Mouse (Mus musculus) hindbrain, embryonic 12.5 days (tissue): ENCODE measurements around the gene Txndc17. TPM values are rescaled to one million over a fixed set of nuclear protein-coding genes. Genes with fewer than 3 reads are reported as not detected.

Experiments used
- ATAC-seq: fragments of 200-750 bp; cut with Nextera tagmentation; 2 replicates; pipeline ENCODE4 v1.8.0; 2017; ENCODE audit warnings: moderate TSS enrichment; ENCODE audit not compliant: low FRiP score
- H3K27ac ChIP-seq: fragments of 300-500 bp; sonication (generic); 2 replicates; pipeline ENCODE4 v1.5.1; 2016; ENCODE audit warnings: mild to moderate bottlenecking
- H3K27me3 ChIP-seq: fragments of 300-500 bp; sonication (generic); 2 replicates; pipeline ENCODE4 v1.6.1; 2016; ENCODE audit warnings: mild to moderate bottlenecking
- H3K36me3 ChIP-seq: fragments of 300-500 bp; sonication (generic); 2 replicates; pipeline ENCODE4 v1.6.1; 2016; ENCODE audit warnings: mild to moderate bottlenecking
- H3K4me1 ChIP-seq: fragments of 300-500 bp; sonication (generic); 2 replicates; pipeline ENCODE4 v1.6.1; 2016
- H3K4me2 ChIP-seq: fragments of 300-500 bp; sonication (generic); replicated peaks from 2 replicates; pipeline ENCODE4 v1.6.1; 2016; ENCODE audit warnings: mild to moderate bottlenecking
- H3K4me3 ChIP-seq: fragments of 300-500 bp; sonication (generic); 2 replicates; pipeline ENCODE4 v1.5.1; 2016; ENCODE audit warnings: mild to moderate bottlenecking
- H3K9ac ChIP-seq: fragments of 300-500 bp; sonication (generic); 2 replicates; pipeline ENCODE4 v1.6.1; 2016; ENCODE audit warnings: mild to moderate bottlenecking, moderate library complexity
- H3K9me3 ChIP-seq: fragments of 300-500 bp; sonication (generic); replicated peaks from 2 replicates; pipeline ENCODE4 v1.6.1; 2016; ENCODE audit warnings: mild to moderate bottlenecking
- WGBS: fragments of 180-500 bp; shearing (Covaris S2); methylation state at CpG from one replicate; pipeline ENCODE4 v1.1.7; 2016; 5-methylcytosine and 5-hydroxymethylcytosine counted together
- polyA plus RNA-seq: library from polyadenylated mRNA; unstranded; fragments of >200 nt; fragmentation: Nextera tagmentation; extraction: Ambion mirVana; gene quantifications from 2 replicates; pipeline ENCODE4 v1.2.1, GENCODE M21; 2016

The Txndc17 gene
- polyA plus RNA-seq, 1 experiment from 2014 or later: 167 TPM

- 42% methylated on average over 10 of the region's 10 CpGs for WGBS
- peak; percentile 43; the same call in 1 of the 2 replicates for ATAC-seq
- Histone ChIP-seq H3K9me3 (no peaks in the 10 kb centered on the region), H3K4me1 (peaks cover 11% of the 10 kb centered on the region), H3K36me3 (no peaks in the 10 kb centered on the region), H3K4me3 (no peak overlapping the region), H3K9ac (no peak overlapping the region), H3K27me3 (no peaks in the 10 kb centered on the region), H3K4me2 (no peak overlapping the region), H3K27ac (no peak overlapping the region)
Measured at GRCm38 (mm10) chr11:72226020-72226791, 18.9 kb downstream of the Txndc17 start.

- ATAC-seq: no peak
- Histone ChIP-seq H3K27me3 (no peaks in the 10 kb centered on the region), H3K4me2 (no peak overlapping the region), H3K9me3 (no peaks in the 10 kb centered on the region), H3K4me1 (peaks cover 11% of the 10 kb centered on the region), H3K36me3 (no peaks in the 10 kb centered on the region), H3K9ac (no peak overlapping the region), H3K27ac (no peak overlapping the region), H3K4me3 (no peak overlapping the region)
- 92% methylated on average over 6 of the region's 6 CpGs for WGBS
Measured at GRCm38 (mm10) chr11:72226901-72227300, 19.6 kb downstream of the Txndc17 start.

DNA sequence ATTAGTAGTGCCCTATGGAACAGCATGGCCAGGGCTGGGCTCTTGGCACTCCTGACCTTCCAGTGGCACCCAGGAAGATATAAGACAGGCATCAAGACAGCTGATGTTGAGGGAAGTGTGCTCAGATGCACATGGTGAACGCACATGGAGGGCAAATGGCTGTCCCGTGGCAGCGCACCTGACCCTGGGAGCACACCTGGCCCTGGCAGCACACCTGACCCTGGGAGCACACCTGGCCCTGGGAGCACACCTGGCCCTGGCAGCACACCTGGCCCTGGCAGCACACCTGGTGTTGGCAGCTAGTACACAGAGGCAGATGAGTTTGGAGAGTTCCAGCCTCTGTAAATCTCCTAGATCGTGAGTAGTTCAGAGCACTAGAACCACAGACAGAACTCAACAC, 21.2 kb downstream of the Txndc17 start:
- H3K27me3 ChIP-seq: no peaks in the 10 kb centered on the region
- H3K36me3 ChIP-seq: no peaks in the 10 kb centered on the region
- H3K4me3 ChIP-seq: no peak overlapping the region
- no peak overlapping the region for H3K27ac ChIP-seq
- no peak overlapping the region for H3K9ac ChIP-seq
- H3K4me2 ChIP-seq: no peak overlapping the region
- ATAC-seq: no peak
- no peaks in the 10 kb centered on the region for H3K9me3 ChIP-seq
- H3K4me1 ChIP-seq: peaks cover 11% of the 10 kb centered on the region
- 98% methylated on average over 4 of the region's 4 CpGs for WGBS

- no peak overlapping the region for H3K4me3 ChIP-seq
- H3K27me3 ChIP-seq: no peaks in the 10 kb centered on the region
- H3K9ac ChIP-seq: no peak overlapping the region
- no peaks in the 10 kb centered on the region for H3K9me3 ChIP-seq
- ATAC-seq: no peak
- H3K27ac ChIP-seq: no peak overlapping the region
- H3K36me3 ChIP-seq: no peaks in the 10 kb centered on the region
- H3K4me1 ChIP-seq: no peaks in the 10 kb centered on the region
- 83% methylated on average over 7 of the region's 7 CpGs for WGBS
- no peak overlapping the region for H3K4me2 ChIP-seq
Measured at GRCm38 (mm10) chr11:72232068-72232467, 24.7 kb downstream of the Txndc17 start.

GRCm38 (mm10) chr11:72232991-72233390, 25.6 kb downstream of the Txndc17 start:
- ATAC-seq: no peak
- no peak overlapping the region for H3K4me2 ChIP-seq
- 77% methylated on average over 1 of the region's 1 CpGs for WGBS

GRCm38 (mm10) chr11:72234013-72234412, 26.7 kb downstream of the Txndc17 start:
- Histone ChIP-seq H3K9ac (no peak overlapping the region), H3K9me3 (no peaks in the 10 kb centered on the region), H3K4me1 (no peaks in the 10 kb centered on the region), H3K4me3 (no peak overlapping the region), H3K4me2 (no peak overlapping the region), H3K27ac (no peak overlapping the region), H3K27me3 (no peaks in the 10 kb centered on the region), H3K36me3 (no peaks in the 10 kb centered on the region)
- ATAC-seq: no peak
- WGBS: 71% methylated on average over 5 of the region's 5 CpGs

More at GRCm38 (mm10) chr11:72232991-72233390, 25.6 kb downstream of the Txndc17 start:
- Histone ChIP-seq H3K27ac (no peak overlapping the region), H3K4me1 (no peaks in the 10 kb centered on the region), H3K27me3 (no peaks in the 10 kb centered on the region), H3K9me3 (no peaks in the 10 kb centered on the region), H3K4me3 (no peak overlapping the region), H3K36me3 (no peaks in the 10 kb centered on the region), H3K9ac (no peak overlapping the region)

DNA sequence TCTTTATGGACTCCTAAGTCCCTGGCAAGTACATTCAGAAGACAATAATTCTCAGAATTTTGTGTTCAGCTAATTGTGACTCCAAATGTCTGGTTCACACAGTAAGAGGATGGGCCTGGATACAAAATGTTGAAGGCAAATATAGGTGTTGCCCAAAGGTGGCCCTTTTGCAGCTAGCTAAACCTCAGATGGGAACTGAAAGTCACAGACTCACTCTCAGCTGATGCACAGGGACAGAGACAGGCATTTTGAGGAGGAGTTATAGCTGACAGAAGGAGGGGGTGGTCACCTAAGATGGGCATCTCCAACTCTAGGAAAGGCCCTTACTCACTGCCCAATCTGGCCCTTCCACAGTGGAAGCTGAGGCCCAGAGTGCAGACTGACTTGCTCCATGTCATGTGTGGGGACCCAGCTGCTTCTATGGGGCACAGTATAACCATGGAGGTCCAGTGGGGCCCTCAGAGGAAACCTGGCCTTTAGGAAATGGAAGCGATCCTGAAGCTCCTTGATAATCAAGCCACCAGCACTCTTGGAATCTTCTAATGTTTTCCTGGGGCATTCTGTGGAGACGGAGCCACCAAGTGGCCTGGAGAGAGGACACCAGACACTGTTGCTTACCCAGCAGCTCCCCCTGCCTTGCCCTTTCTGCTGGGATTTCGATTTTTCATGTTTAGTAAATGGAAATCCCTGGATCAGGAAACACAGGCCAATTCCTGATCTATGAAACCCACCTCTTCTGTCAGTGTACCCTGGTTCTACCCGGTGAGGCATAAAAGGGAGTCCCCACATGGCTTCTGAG, 32.9 kb downstream of the Txndc17 start:
- H3K9me3 ChIP-seq: no peaks in the 10 kb centered on the region

GRCm38 (mm10) chr11:72245196-72245753, 37.9 kb downstream of the Txndc17 start:
- 72% methylated on average over 8 of the region's 8 CpGs for WGBS
- Histone ChIP-seq H3K36me3 (no peaks in the 10 kb centered on the region), H3K4me2 (no peak overlapping the region), H3K27me3 (no peaks in the 10 kb centered on the region; the same call in 1 of the 2 replicates), H3K9me3 (no peaks in the 10 kb centered on the region), H3K9ac (no peak overlapping the region), H3K4me3 (no peak overlapping the region), H3K4me1 (no peaks in the 10 kb centered on the region), H3K27ac (no peak overlapping the region)
- ATAC-seq: no peak

More for the DNA sequence above, 32.9 kb downstream of the Txndc17 start:
- 70% methylated on average over 4 of the region's 4 CpGs for WGBS
- no peak overlapping the region for H3K4me2 ChIP-seq
- no peak overlapping the region for H3K27ac ChIP-seq
- H3K36me3 ChIP-seq: no peaks in the 10 kb centered on the region
- no peaks in the 10 kb centered on the region; the same call in 1 of the 2 replicates for H3K27me3 ChIP-seq
- no peak for ATAC-seq
- H3K9ac ChIP-seq: no peak overlapping the region
- no peak overlapping the region for H3K4me3 ChIP-seq
- no peaks in the 10 kb centered on the region for H3K4me1 ChIP-seq

GRCm38 (mm10) chr11:72255629-72256028, 48.3 kb downstream of the Txndc17 start:
- Histone ChIP-seq H3K9me3 (no peaks in the 10 kb centered on the region), H3K36me3 (no peaks in the 10 kb centered on the region), H3K27ac (no peak overlapping the region), H3K4me3 (no peak overlapping the region), H3K4me1 (no peaks in the 10 kb centered on the region), H3K27me3 (no peaks in the 10 kb centered on the region), H3K4me2 (no peak overlapping the region), H3K9ac (no peak overlapping the region)
- 92% methylated on average over 4 of the region's 4 CpGs for WGBS
- no peak for ATAC-seq

DNA sequence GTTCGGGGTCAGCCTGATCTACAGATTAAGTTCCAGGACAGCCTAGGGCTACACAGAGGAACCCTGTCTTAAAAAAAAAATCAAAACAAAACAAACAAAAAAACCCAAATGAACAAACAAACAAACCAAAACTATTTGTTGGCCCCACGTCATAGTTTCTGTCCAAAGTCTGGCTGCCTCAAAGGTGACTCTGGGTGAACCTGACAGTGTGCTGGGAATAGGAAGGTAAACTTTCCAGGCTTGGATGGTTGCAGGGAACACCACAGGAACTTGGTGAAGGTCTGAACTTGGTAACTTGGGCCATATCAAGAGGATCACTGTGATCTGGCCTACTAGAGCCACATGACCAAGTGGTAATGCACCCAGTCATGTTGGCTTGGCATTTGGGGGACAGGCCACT, 49.1 kb downstream of the Txndc17 start:
- no peak overlapping the region for H3K27ac ChIP-seq
- H3K4me1 ChIP-seq: no peaks in the 10 kb centered on the region
- H3K36me3 ChIP-seq: no peaks in the 10 kb centered on the region
- H3K4me3 ChIP-seq: no peak overlapping the region
- no peaks in the 10 kb centered on the region for H3K27me3 ChIP-seq
- H3K4me2 ChIP-seq: no peak overlapping the region
- H3K9ac ChIP-seq: no peak overlapping the region
- H3K9me3 ChIP-seq: no peaks in the 10 kb centered on the region
- WGBS: 74% methylated on average over 2 of the region's 2 CpGs
- no peak for ATAC-seq
